Mouse (Mus musculus) forebrain, embryonic 15.5 days (tissue): Measurements from ENCODE around the gene Cbx5. TPM values are rescaled to one million over a fixed set of nuclear protein-coding genes. Genes with fewer than 3 reads are reported as not detected.
"Not testable (repeated sequence)": the region's sequence is repeated elsewhere in the genome, so short reads cannot be mapped to it uniquely, and the experiment has no call there.

Experiments used
- ATAC-seq: fragments of 200-750 bp; cut with Nextera tagmentation; replicated peaks from 2 replicates; pipeline ENCODE4 v1.8.0; 2017; ENCODE audit warnings: mild to moderate bottlenecking, moderate TSS enrichment, moderate library complexity
- H3K27ac ChIP-seq: fragments of 300-500 bp; sonication (generic); replicated peaks from 2 replicates; pipeline ENCODE4 v1.5.1; 2015; ENCODE audit warnings: mild to moderate bottlenecking, inconsistent platforms
- H3K27me3 ChIP-seq: fragments of 300-500 bp; sonication (generic); 2 replicates; pipeline ENCODE4 v1.6.1; 2015; ENCODE audit warnings: inconsistent platforms
- H3K36me3 ChIP-seq: fragments of 300-500 bp; sonication (generic); 2 replicates; pipeline ENCODE4 v1.6.1; 2015; ENCODE audit warnings: mild to moderate bottlenecking, inconsistent platforms
- H3K4me1 ChIP-seq: fragments of 300-500 bp; sonication (generic); 2 replicates; pipeline ENCODE4 v1.6.1; 2015; ENCODE audit warnings: inconsistent platforms
- H3K4me2 ChIP-seq: fragments of 300-500 bp; sonication (generic); replicated peaks from 2 replicates; pipeline ENCODE4 v1.6.1; 2015; ENCODE audit warnings: mild to moderate bottlenecking, inconsistent platforms
- H3K4me3 ChIP-seq: fragments of 300-500 bp; sonication (generic); 2 replicates; pipeline ENCODE4 v1.5.1; 2015; ENCODE audit warnings: mild to moderate bottlenecking, inconsistent platforms
- H3K9ac ChIP-seq: fragments of 300-500 bp; sonication (generic); replicated peaks from 2 replicates; pipeline ENCODE4 v1.6.1; 2015; ENCODE audit warnings: mild to moderate bottlenecking, inconsistent platforms
- H3K9me3 ChIP-seq: fragments of 300-500 bp; sonication (generic); 2 replicates; pipeline ENCODE4 v1.6.1; 2016; ENCODE audit warnings: inconsistent platforms
- WGBS: fragments of 180-500 bp; shearing (Covaris S2); methylation state at CpG from one replicate; pipeline ENCODE4 v1.1.7; 2015; ENCODE audit warnings: mixed read lengths; 5-methylcytosine and 5-hydroxymethylcytosine counted together
- polyA plus RNA-seq: library from polyadenylated mRNA; unstranded; fragments of >200 nt; fragmentation: Nextera tagmentation; extraction: Ambion mirVana; gene quantifications from 2 replicates; pipeline ENCODE4 v1.2.1, GENCODE M21; 2015

The Cbx5 gene
- polyA plus RNA-seq, 1 experiment from 2014 or later = 134 TPM

DNA sequence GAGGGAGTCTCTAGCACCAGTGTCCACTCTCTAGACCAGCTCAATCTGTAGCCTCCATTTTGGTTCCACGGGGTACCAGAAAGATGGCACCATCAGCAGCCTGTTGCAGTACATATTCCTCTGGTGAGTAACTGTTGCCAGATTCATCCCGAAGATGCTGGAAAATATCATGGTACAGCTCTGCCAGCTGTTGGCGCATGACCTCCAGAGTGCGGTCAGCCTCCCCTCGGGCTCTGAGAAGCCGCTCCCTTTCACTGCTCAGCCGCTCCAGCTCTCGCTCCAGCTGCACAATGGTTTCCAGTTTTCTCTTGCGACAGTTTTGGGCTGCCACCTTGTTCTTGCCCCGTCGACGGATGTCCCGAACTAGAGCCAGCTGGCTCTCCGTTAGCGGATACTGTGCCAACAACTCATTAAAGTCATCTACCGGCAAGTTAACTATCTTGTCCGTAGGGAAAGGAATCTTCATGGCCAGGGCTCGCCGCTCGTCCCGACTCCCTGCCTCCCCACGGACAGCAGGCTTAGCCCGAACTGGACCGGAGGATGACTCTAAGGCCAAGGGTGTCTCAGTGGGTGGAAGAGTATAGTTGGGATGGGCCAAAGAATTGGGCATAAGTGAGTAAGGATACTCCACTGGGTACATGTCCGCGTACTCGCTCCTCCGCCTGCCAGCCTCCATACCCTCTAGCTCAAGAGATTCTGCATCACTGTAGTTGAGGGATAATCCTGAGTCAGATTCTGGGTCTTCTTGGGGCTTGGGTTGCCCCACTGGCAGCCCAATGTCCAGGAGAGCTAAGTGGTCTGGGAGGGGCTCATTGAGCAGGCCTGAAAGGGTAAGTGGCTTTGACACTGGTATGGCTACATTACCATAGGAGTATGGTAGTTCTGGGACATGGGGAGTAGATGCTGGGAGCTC is 9.0 kb upstream of the Cbx5 start:
- H3K4me2 ChIP-seq = no peak overlapping the region
- no peaks in the 10 kb centered on the region for H3K9me3 ChIP-seq
- H3K27me3 ChIP-seq = no peaks in the 10 kb centered on the region
- peaks cover 12% of the 10 kb centered on the region for H3K4me1 ChIP-seq
- no peak overlapping the region for H3K27ac ChIP-seq
- no peak overlapping the region for H3K4me3 ChIP-seq
- ATAC-seq = peak; percentile 33
- no peak overlapping the region for H3K9ac ChIP-seq
- 77% methylated on average over 28 of the region's 28 CpGs for WGBS
- H3K36me3 ChIP-seq = peaks cover 50% of the 10 kb centered on the region

DNA sequence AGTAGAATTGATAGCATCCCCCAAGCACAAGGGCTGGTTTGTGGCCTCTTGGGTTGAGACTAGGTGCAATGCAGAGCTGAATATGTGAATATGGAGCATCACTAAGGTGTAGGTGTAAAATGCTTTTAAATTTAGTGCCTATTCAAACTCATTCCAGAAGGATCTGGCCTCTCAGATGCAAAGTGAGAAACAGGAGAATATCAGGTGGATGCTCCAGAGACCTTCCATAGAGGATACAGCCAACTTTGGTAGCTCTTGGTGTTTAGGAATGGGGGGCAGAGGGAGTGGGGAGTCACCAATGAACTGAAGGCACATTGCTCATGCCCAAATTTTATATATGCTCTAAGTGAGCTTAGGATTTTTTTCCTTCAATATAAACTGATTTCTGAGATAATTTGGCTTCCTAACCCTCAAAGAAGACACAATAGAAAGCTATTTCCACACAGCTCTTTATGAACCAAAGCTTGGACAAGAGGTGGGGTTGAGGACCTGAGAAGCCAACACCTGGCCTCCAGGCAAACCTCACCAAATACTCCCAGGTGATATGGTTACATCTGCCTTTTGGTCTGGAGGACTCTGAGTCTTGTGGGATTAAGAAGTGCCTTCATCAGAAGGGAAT is 8.3 kb upstream of the Cbx5 start:
- Histone ChIP-seq H3K27ac (no peak overlapping the region), H3K9me3 (no peaks in the 10 kb centered on the region), H3K4me2 (no peak overlapping the region), H3K4me1 (peaks cover 20% of the 10 kb centered on the region), H3K4me3 (no peak overlapping the region), H3K9ac (no peak overlapping the region), H3K27me3 (no peaks in the 10 kb centered on the region), H3K36me3 (peaks cover 58% of the 10 kb centered on the region)
- ATAC-seq = no peak

DNA sequence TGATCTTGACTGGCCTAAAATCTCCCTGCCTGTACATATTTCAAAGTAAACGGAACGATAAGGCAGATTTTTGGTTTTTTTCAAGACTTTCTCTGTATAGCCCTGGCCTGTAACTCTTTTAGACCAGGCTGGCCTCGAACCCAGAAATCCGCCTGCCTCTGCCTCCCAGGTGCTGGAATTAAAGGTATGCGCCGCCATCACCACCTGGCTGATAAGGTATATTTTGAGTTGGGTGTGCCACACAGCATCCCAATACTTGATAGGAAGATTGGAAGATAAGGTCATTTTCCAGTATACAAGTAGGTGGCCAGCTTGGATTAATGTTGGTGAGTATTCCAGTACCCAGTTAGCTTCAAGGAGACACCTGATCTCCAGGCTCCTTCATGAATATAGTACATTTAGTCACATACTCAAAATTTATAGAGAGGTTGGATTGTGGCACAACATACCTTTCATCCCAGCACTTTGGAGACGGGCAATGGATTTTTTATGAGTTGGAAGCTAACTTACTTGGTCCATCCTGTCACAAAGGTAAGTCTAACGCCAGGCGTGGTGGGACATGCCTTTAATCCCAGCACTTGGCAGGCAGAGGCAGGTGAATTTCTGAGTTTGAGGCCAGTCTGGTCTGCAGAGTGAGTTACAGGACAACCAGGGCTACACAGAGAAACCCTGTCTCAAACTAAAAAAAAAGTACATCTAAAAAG is 7.6 kb upstream of the Cbx5 start:
- Histone ChIP-seq H3K9ac (no peak overlapping the region), H3K4me3 (no peak overlapping the region), H3K36me3 (peaks cover 64% of the 10 kb centered on the region), H3K4me2 (no peak overlapping the region), H3K27ac (no peak overlapping the region), H3K4me1 (peaks cover 26% of the 10 kb centered on the region), H3K9me3 (no peaks in the 10 kb centered on the region), H3K27me3 (no peaks in the 10 kb centered on the region)
- 85% methylated on average over 9 of the region's 9 CpGs for WGBS
- ATAC-seq = no peak

DNA sequence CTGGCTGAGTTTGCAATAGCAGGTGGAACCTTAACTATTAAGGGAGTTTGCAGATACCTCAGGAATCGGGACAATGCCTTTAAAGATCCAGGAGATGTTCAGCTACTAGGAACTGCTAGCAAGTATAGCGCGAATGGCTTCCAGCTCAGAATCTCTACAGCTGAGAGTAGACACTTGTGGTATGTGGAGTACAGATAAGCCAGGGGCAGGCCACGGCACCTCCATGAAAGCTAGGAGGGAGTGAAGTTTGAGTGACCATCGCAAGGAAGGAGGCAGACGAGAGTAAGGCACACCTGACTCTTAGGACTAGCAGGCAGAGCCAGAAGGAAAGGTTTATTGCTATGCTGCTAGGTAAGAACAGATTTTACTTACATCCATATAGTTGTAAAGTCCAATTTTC is 6.0 kb upstream of the Cbx5 start:
- H3K36me3 ChIP-seq = peaks cover 71% of the 10 kb centered on the region
- no peak overlapping the region for H3K4me3 ChIP-seq
- H3K9ac ChIP-seq = no peak overlapping the region

DNA sequence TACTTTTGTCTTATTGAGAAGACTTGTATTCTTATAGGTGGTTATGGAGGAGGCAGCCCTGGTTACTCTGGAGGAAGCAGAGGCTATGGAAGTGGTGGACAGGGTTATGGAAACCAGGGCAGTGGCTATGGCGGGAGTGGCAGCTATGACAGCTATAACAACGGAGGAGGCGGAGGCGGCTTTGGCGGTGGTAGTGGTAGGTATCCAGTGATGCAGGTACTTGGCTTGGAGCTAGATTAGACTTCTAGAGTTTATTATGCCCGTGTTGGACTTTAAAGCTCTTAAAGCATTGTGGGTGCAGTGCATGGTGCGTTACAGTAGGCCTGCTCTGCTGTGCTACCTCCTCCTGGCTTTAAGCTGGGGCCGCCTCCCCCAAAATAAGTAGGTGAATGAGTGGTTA is 3.3 kb upstream of the Cbx5 start:
- WGBS = 67% methylated on average over 8 of the region's 8 CpGs
- Histone ChIP-seq H3K27me3 (no peaks in the 10 kb centered on the region), H3K4me3 (peak overlapping the region; percentile 83), H3K36me3 (peaks cover 56% of the 10 kb centered on the region), H3K4me2 (peak overlapping the region; percentile 88), H3K27ac (no peak overlapping the region), H3K9me3 (no peaks in the 10 kb centered on the region), H3K4me1 (peaks cover 50% of the 10 kb centered on the region), H3K9ac (0 out of 2 replicates have a peak overlapping the region, but pooled peaks have one; percentile 10)
- no peak for ATAC-seq

More for the DNA sequence above, 6.0 kb upstream of the Cbx5 start:
- WGBS = 82% methylated on average over 6 of the region's 6 CpGs
- no peak for ATAC-seq
- Histone ChIP-seq H3K27ac (no peak overlapping the region), H3K4me1 (peaks cover 37% of the 10 kb centered on the region), H3K27me3 (no peaks in the 10 kb centered on the region), H3K9me3 (no peaks in the 10 kb centered on the region), H3K4me2 (no peak overlapping the region)

DNA sequence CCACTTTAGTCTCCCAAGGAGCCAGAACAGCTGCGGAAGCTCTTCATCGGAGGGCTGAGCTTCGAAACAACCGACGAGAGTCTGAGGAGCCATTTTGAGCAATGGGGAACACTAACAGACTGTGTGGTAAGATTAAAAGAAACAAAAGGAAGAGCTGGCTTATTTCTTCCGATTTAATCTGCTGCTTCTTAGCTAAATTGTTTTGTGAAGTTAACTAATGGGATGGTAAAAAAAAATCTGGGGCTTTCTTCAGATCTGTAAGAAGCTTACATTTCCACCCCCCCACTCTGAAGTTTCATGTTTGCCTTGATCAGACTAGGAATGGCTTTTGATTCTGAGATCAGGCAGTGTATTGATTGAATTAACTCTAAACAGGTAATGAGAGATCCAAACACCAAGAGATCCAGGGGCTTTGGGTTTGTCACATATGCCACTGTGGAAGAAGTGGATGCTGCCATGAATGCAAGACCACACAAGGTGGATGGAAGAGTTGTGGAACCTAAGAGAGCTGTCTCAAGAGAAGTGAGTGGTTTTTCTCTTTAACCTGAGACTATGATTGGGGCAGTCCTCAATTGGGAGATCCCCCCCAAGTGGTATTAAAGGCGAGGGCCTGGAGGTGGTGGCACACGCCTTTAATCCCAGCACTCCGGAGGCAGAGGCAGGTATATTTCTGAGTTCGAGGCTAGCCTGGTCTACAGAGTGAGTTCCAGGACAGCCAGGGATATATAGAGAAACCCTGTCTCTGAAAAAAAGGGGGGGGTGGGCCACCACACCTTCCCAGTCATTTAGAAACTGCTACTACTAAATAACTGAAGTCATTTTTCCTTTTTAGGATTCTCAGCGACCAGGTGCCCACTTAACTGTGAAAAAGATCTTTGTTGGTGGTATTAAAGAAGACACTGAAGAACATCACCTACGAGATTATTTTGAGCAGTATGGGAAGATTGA is 1.7 kb upstream of the Cbx5 start:
- H3K27ac ChIP-seq = peak overlapping the region; percentile 96
- ATAC-seq, H3K9me3 ChIP-seq, H3K27me3 ChIP-seq: not testable (repeated sequence)
- H3K4me2 ChIP-seq = peak overlapping the region; percentile 88
- peaks cover 60% of the 10 kb centered on the region for H3K4me1 ChIP-seq
- peak overlapping the region; percentile 87 for H3K9ac ChIP-seq
- 9% methylated on average over 12 of the region's 12 CpGs for WGBS
- H3K4me3 ChIP-seq = peak overlapping the region; percentile 83
- peaks cover 40% of the 10 kb centered on the region for H3K36me3 ChIP-seq

DNA sequence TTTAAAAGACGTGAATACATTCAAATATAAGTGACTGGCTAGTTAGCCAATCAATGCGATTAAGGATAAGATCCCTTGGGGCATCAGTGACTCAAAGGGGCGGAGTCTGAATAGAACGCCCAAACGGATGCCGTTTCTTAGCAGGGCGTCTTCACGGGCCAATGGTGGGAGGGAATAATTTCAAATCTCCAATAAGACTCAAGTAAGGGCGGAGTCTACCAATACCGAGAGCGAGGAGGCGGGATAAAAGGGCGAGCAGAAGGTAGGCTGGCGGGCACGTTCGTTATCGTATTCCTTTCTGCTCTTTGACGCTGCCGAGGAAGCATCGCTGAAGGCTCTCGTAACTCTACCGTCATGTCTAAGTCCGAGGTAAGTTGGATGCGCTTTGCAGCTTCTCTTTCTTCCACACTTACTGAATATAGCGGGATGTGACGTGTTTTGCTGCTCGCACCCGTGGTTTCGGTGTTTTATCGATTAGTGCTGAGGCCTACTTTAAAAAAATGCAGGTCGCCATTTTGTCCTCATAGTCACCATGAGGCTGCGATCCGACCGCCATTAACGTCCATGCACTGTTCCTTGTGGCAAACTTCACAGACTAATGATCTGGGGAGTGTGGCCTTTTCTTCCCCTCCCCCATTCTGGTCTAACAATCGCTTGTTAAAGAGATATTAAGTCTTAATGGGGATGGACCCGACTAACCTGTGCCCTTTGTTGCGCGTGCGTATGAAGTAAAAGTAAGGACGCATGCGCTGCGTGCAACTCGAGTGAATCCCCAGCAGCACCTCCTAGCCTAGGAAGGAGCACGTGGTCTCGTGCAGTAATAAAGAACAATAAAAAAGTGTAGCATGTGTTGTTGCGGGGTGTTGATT is 778 bp upstream of the Cbx5 start, which contains the start of gene Hnrnpa1:
Gene Hnrnpa1 (plus strand): TSS at position 273 of the 869 bp plus-strand sequence.
- Histone ChIP-seq H3K27me3 (no peaks in the 10 kb centered on the region), H3K4me3 (peak within 1 kb of the TSS; percentile 83), H3K36me3 (peaks cover 38% of the 10 kb centered on the region), H3K4me1 (peaks cover 59% of the 10 kb centered on the region), H3K27ac (peak within 1 kb of the TSS; percentile 96), H3K9me3 (no peaks in the 10 kb centered on the region), H3K9ac (peak within 1 kb of the TSS; percentile 87), H3K4me2 (peak within 1 kb of the TSS; percentile 88)
- peak; percentile 94 for ATAC-seq
- under 1% methylated on average over 47 of the region's 47 CpGs for WGBS

DNA sequence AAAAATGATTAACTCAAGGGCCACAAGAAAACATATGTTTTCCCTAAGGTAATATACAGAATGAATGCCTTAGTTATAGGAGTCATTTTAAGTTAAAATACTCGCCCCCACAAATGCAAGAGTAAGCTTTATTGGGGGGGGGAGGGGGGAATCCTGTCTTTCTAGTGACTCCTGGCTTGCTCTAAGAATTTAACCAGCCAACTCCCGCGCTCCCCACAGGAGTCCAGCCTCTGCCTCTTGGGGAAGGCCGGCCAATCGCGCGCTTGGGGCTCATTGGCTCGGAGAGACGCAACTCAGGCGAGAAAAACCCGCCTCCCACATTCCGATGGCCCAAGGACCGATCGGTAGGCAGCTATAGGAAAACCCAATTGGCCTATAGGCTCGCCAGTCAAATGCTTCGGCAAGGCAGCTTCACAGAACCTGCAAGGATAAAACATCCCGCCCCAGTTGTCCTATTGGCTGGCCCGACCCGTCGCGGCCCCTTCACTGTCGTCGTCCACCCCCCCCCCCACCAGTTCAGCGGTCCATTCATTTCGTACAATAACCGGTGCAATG is 409 bp downstream of the Cbx5 start:
- WGBS = under 1% methylated on average over 26 of the region's 26 CpGs
- peak; percentile 90 for ATAC-seq
- H3K27me3 ChIP-seq = no peaks in the 10 kb centered on the region
- H3K9ac ChIP-seq = peak overlapping the region; percentile 57
- peaks cover 39% of the 10 kb centered on the region for H3K36me3 ChIP-seq
- peak overlapping the region; percentile 77 for H3K4me2 ChIP-seq
- peak overlapping the region; percentile 83 for H3K4me3 ChIP-seq
- H3K4me1 ChIP-seq = peaks cover 55% of the 10 kb centered on the region
- peak overlapping the region; percentile 96 for H3K27ac ChIP-seq
- H3K9me3 ChIP-seq = no peaks in the 10 kb centered on the region

DNA sequence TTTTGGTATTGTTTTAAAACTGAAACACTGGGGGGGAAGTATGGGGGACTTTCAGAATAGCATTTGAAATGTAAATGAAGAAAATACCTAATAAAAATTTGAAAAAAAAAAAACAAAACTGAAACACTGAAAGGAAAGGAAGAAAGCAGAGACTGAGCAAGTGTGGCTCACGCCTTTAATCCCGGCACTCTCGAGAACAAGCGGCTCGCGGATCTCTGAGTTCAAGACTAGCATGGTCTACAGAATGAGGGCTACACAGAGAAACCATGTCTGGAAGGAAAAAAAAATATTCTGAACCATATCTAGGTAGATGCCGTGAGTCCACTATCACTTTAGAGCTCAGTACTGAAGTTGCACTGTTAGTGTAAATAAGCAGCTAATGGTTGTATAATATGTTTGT is 2.3 kb downstream of the Cbx5 start:
- H3K36me3 ChIP-seq = peaks cover 21% of the 10 kb centered on the region
- 94% methylated on average over 7 of the region's 7 CpGs for WGBS
- peaks cover 36% of the 10 kb centered on the region for H3K4me1 ChIP-seq
- H3K9me3 ChIP-seq = no peaks in the 10 kb centered on the region
- 0 out of 2 replicates have a peak overlapping the region, but pooled peaks have one; percentile 77 for H3K4me2 ChIP-seq
- no peak overlapping the region for H3K4me3 ChIP-seq
- H3K9ac ChIP-seq = no peak overlapping the region
- no peak for ATAC-seq
- H3K27me3 ChIP-seq = no peaks in the 10 kb centered on the region
- no peak overlapping the region for H3K27ac ChIP-seq

DNA sequence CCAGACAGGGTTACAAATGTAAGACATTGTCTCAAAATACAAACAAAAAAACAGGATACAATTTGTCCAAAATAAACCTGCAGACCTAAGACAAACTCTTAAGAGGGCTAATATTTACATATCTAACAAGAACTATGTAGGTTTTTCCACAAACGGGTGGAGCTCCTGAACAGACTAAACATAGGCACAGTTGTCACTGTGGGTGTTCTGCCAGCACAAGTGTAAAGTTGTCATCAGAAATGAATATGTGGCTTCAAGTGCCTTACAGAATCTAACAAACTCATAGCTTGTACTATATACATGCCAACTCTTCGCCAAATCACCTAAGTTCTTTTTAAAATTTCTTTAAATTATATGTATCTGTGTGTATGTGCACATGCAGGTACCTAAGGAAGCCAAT is 6.5 kb downstream of the Cbx5 start:
- Histone ChIP-seq H3K4me3 (no peak overlapping the region), H3K4me2 (no peak overlapping the region), H3K27me3 (no peaks in the 10 kb centered on the region), H3K27ac (no peak overlapping the region), H3K9me3 (no peaks in the 10 kb centered on the region), H3K9ac (no peak overlapping the region), H3K36me3 (peaks cover 13% of the 10 kb centered on the region), H3K4me1 (peaks cover 19% of the 10 kb centered on the region)
- 82% methylated on average over 2 of the region's 2 CpGs for WGBS
- ATAC-seq = no peak
